Mouse (Mus musculus) cerebellum, adult 18-20 months (tissue): ENCODE data around the gene Gm42372.
A peak's percentile ranks its signal among the peaks of the same experiment; 100 is the strongest.

Experiments
- DNase-seq, 2 experiments: peaks; one replicate each; pipeline ENCODE4 v3.0.0; 2021

Gm42372 gene

DNA sequence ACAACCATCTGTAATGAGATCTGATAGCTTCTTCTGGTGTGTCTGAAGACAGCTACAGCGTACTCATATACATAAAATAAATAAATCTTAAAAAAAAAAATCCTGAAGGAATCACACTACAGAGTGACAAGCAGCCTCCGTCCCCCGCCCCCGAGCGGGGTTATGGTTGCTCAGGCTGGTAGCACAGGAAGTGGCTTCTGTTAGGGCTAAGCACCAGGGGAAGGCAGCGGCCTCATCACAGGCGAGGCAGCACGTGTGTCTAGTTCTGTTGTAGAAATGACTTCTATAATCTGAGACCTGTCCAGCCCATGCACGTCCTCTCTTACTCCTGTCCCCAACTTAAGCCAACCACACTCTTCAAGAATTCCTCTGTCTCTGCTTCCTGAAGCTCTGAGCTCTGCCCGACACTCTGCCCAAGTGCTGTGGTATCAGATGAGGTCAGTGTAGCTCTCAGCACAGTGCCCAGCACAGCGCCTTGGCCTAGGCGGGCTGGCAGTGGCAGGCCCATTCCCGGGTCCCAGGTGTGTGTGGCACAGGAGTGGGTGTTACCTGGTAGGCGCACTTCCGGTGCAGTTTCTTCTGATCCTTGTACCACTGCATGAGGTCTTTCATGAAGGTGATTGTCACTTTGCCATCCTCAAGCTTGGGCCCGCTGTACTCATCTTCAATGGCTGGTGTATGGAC is 26.6 kb downstream of the Gm42372 start:
- peak in 1 of 2 experiments; percentile 12 for DNase-seq

DNA sequence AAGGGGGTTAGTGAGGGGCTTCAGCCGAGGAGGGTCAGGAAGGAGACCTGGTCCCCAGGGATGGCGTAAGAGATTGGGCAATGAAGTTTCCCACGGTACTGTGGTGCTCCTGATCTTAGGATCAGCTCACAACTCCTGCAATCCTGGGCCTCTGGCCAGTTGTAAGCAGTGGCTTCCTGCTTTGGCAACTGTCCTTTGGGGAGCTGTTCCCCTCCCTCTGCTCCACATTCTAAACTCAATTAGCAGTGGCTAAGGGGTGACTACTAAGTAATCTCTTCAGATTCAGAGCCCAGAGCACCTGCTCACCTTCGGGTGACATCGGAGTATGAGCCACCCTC is 27.1 kb downstream of the Gm42372 start:
- DNase-seq: no peak

DNA sequence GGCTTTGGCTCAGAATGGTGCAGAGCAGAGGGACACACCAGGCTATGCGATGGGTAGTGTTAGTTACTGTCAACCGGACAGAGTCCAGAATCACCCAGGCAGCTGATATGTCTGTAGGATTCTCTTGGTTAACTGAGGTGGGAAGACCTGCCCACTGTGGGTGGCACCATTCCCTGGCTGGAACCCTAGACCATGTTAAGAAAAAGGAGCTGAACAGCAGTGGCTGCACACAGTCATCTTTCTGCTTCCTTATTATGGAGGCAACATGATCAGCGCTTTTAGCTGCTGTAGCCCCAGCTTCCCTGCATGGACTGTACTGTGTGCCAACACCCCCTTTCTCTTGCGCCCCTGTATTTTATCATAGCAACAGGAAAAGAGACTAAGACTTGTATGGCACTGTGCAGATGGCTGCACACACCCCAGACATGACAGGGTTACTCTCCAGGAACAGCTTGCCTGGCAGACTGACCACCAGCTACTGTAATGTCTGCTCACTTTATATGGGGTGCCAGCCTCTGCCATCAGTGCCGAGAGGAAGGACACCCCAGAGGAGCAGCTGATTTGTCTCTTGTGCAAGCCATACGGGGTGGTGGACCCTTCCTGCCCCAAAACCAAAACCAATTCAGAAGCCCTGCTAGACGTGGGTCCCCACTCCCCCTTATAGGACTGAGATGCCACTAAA is 29.2 kb downstream of the Gm42372 start:
- peak; percentile 58 to 71 for DNase-seq

DNA sequence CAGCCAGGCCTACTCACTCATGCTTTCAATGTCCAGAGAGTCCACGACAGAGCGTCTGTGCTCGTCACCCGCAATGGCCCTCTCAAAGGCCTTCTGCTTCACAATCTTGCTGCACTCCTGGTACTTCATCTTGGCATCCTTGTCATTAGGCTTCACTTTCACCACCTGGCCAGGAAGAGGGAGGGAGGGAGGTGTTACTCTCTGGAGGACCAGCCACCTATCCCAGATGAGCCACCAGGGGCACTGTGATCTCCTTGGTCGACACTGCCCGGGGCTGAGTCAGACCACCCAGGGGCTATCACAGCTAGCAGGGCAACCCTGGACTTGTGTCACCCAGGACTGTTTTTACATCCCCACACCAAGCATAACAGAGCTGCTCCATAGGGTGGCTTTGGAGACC is 32.5 kb downstream of the Gm42372 start:
- peak; percentile 53 to 62 for DNase-seq

DNA sequence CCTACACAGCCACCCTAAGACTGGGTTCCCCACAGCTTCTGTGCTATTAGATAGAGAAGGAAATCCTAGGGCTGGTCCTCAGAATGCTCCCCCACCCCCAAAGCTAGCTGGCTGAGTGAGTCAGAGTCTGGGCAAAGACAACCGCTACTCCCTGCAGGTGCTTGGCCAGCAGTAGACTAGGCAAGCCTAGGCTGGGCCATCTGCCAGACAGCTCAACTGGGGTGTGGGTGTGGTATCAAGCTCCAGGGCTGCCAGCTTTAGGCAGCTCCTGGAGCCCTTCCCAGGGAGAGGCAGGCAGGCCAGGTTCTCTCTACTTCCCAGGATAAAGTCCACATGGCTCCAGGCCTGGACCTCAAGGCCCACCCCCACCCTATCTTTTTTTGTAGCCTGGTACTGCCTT is 34.1 kb downstream of the Gm42372 start:
- peak; percentile 98 to 99 for DNase-seq

DNA sequence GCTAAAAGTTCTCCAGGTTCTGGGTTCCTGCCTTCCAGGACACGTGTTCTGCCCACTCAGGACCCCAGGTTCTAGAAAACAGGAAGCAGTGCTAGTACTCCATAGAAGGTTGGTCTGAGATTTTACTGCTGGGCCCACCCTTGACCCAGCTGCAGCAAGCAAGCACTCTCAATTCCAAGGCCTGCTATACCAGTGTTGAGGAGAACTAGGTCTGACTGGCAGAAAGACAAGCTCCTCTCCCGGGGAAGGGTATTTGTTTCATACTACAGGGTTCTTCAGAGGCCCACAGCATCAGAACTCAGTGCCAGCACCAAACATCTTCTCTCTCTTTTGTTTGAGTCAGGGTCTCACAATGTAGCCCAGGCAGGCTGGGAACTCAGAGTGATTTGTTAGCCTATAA is 35.0 kb downstream of the Gm42372 start:
- DNase-seq: peak in 1 of 2 experiments; percentile 14

DNA sequence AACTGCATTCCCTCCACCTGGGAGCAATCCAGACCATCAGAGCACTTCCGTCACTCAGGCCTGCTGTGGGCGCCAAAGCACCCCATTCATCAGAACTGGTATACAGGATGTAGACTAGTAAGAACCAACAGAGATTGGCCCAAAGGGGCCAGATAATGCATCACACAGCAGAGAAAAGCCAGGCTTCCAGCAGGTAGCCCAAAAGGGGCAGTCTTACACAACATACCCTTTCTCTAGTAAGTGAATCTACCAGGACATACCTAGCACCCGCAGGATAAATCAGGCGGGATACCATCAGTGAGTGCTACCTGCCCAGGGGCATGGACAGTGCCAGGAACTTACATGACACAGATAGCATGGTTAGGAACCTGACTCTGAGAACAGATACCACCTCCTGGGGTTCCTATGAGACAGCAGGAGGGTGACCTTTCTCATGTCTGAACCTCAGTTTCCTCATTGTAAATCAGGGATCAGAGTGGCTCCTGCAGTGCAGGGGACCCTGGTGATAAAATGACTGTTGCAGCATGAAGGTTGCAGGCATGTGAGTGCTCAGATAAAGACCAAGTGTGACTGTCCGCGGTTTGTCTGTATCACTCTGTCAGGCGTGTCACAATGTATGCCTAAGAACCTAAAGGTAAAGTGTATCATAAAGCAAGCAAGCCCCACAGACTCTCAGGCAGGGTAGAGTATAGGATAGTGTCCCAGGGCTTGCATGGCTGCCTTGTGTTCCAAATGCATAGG is 36.7 kb downstream of the Gm42372 start:
- peak in 1 of 2 experiments; percentile 33 for DNase-seq

DNA sequence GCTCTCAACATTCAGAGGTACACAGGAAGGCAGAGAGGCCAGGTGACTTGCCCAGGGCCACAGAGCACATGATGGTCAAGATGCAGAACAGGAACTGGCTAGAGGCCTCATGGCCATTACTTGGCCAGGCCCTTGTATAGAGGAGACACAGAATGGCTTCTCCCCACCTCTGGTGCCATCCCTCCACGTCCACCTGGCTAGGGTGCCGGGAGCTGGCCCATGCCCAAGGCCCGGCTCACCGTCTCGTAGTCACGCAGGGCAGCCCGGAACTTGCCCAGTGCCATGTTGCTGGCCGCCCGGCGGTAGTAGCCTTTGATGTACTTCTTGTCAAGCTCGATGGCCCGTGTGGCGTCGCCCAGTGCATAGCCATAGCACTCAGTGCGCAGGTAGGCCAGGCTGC is 39.3 kb downstream of the Gm42372 start:
- DNase-seq: peak; percentile 55 to 67

DNA sequence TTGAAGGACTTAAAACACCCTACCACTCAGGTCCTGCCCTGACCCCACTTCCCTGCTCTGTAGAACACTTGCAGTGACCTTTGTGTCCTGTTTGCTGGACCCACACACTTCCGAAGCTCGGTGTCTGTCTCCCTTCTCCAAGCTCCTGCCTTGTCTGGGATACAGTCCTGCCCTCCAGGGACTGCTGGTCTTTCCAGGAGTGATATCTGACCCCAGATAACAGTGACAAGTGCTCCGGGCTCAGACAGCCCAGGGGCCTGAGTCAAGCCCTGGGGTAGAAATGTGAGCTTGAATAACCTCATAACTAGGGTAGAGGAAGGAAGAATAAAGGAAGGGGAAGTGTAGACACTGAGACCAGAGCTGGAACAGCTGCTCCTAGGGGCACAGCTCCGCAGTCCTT is 40.8 kb downstream of the Gm42372 start:
- no peak for DNase-seq

DNA sequence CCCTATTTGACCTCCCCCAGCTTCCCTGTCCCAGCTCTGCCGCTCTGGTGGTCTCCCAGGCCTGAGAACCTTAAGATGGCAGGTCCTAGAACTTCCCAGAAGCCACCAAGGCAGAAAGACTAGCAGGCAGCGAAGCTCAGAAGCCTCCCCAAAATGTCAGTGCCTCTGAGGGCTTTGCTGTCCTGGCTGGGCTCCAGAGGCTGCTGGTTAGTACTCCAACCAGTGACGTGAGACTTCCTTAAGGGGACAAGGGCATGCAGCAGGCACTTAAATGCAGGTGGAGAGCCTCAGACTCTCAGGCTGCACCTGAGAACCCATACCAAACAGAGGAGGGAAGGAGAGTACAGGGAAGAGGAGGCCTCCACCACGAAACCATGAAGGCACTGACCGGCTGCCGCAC is 41.3 kb downstream of the Gm42372 start:
- peak; percentile 62 to 63 for DNase-seq

DNA sequence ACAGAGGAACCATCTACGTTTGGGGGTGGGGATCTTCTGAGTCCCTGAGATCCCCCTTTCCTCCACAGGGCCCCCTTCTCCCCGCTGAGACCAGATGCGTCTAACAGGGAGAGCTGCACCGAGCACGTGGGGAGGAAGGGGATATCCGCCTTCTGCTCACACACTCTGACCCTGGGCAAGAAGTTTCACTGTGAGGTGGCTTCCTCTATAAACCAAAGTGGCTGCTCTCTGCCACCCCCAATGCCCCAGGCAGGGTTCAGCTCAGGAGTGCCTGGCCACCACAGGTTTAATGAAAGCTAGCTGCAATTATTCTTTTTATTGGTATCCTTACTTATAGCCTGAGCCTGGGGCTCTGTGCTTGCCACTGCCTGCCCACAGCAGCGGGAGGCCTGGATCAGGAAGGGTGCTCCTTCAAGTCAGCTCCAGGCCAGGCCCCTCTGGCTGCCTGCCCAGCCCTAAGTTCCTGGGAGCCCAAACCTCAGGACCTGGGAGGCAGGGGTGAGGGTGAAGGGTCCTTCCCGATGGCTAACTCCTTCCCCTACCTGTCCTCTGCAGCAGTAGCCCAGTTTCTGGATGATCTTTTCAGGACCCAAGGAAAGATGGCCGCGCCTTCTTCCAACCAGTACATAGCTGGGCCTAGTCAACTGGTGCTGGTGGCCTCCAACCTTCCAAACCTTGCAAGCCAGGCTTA is 42.1 kb downstream of the Gm42372 start:
- DNase-seq: peak in 1 of 2 experiments; percentile 48

DNA sequence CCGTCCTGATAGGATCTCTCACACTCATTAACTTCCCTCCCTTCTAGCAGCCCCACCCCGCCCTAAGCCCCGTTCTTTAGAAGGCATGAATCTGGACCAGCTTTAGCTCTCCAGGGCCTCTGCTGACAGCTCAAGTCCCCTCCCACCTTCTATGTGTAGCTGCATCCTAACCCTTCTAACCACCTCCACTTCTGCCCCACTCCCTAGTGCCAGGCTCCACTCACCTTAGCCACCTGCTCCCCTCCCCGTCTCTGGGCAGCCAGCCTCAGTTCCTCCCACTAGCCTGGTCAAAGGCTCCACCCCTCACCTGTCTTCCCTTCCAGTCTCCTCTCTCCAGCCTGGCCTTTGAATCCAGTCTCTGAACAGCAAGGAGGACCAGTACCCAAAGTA is 42.6 kb downstream of the Gm42372 start:
- DNase-seq: peak in 1 of 2 experiments; percentile 35

DNA sequence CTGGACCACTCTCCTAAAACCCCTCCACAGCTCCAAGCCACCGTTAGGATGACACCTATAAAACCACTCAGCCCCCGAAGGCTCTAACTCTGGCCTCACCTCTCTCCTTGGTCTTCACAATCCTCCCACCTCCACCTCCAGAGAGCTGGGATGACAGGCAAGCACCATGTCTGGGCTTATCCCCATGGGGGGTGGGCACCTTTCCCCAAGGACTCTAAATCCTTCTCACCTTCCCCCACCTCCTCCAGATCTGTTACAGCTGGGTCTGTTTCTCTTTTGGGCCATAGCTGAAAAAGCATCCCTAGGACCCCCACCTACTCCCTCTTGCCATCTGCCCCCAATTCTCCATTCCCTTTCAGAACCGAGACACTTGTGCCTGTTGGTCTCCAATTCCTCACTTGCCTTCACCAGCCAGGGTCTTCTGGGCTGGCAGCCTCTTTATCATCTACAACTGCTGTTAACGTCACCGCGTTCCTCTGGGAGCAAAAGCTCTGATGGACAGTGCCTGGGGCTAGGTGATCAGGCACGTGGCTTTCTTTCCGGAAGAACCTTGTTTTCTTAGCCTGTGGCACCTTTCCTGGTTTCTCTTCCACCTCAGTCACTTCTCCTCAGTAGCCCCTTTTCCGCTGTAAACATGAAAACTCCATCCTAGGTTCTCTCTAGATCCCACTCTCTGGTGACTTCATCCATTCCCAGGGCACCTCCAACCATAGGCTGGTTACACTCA is 43.2 kb downstream of the Gm42372 start:
- DNase-seq: peak in 1 of 2 experiments; percentile 33

DNA sequence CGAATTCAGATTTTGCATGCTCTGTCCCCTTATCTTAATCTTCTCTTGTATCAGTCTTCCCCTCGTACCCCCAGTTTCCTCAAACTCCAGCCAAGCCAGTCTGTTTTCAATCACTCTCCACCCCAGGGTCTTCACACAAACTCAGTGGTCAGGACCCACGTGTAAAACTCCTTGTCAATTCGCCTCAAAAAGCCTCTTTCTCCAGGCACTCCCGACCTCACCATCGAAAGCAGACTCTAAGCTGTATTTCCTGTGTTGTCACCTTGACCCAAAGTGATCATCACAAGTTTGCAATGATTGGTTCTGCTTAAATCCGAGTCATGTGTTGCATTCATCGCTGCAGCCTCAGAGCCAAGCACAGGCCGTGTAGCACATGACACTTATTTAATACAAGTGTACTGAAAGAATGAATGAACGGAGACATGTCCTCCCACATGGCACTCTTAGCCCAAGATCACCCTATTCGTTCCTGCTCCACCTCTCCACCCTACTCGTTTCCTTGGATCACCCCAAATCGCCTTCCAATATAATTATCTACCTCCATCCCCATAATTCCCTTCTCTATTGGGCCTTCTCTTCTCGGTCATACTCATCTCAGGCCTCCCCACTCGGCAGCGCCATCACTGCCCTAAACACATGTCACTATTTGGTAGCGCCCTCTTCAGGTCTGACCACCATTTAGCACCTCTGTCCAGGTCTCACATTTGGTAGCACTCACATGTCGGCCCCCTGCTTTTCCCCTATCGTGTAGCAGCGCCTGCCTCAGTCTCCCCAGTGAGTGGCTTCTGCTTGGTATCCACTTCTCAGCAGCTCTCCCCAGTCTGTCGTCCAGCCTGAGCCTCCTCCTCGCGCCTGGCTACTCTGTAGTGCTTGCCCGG is 44.1 kb downstream of the Gm42372 start:
- DNase-seq: peak; percentile 76 to 78

DNA sequence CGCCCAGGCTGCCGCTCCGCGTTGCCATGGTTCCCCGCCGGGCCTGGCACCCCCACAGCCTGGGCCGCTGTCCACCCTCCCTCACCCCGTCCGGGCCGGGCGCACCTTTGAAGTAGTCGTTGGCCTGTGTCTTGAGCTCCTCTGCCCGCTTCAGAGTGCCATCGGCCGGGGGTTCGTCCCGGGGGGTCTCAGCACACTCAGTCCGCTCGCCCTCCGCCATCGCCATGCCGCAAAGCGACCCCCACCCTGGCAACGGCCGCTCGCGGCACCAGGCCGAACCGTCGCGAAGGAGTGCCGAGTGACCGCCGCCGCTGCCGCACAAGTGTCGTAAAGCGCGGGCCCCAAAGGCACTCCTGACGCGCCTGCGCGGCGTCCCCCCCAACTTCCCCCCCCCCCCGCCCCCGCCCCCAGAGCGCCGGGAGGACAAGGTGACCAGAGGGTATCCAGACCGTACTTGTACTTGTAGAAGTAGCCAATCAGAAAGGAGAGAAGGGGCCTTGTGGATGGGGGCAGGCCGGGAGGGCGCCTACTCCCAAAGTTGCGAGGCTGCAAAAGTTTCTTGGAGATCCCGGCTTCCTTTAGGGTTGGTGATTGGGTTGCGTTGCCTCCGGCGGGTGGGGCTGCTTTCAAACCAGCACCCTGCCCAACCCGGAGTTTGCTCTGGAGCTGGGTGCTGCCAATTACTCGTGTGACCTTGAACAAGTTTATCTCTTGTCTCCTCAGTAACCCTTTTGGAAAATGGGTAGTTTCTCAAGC is 44.9 kb downstream of the Gm42372 start, which contains the start of gene Ppp5c:
TSS of gene Ppp5c (minus strand) at position 337 of the 756 bp plus-strand sequence.
- DNase-seq: peak; percentile 85 to 89

DNA sequence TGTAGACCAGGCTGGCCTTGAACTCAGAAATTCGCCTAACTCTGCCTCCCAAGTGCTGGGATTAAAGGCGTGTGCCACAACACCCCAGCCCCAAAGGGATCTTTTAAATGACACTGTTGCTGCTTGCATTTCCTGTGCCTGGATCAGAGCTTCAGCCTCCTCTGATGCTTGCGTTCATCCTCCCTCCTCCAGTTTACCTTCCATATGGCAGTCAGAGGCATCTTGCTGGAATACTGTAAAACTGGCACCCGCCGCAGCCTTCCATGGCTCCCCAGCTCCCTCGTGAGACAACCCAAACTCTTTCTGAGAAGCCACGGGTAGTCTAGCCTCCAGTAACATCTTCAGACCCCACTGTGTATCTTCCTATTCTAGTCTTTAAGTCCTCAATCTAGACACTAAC is 46.0 kb downstream of the Gm42372 start:
- DNase-seq: no peak

DNA sequence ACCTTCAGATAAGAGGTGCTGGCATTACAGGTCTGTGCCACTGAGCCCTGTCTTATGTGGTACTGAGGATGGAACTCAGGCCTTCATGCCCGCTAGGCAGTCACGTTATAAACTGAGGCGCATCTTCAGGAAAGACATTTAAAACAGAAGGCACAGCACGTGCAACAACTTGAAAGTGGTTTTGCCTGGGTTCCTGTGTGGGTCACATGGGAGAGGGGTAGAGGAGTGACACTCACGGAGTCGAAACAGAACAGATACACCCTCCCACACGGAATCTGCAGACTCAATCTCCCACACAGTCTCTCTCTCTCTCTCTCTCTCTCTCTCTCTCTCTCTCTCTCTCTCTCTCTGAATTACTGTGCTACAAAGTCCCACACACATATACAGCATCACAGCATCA is 47.4 kb downstream of the Gm42372 start:
- no peak for DNase-seq
